Mouse (Mus musculus): ENCODE data around the gene Hoxc12.

GRCm38 (mm10) chr15:102961728-102962127 is 25.2 kb downstream of the Hoxc12 start:
- TF ChIP-seq TAL1 (IDR thresholded peaks at IDR 0.05; ENCODE audit: low read length) (no peak), GATA1 (IDR thresholded peaks at IDR 0.05; ENCODE audit: low read length) (no peak)

All from erythroblast, embryonic 14.5 days (primary cell).